Mouse (Mus musculus) liver, embryonic 16.5 days (tissue): Measurements from ENCODE around the gene Stat5a. TPM values are rescaled to one million over a fixed set of nuclear protein-coding genes. Genes with fewer than 3 reads are reported as not detected.

ENCODE experiments used
- ATAC-seq: fragments of 200-750 bp; cut with Nextera tagmentation; 2 replicates; pipeline ENCODE4 v1.8.0; 2017; ENCODE audit warnings: low read depth, mild to moderate bottlenecking, moderate number of reproducible peaks, moderate library complexity
- H3K27ac ChIP-seq: fragments of 300-500 bp; sonication (generic); 2 replicates; pipeline ENCODE4 v1.5.1; 2014; ENCODE audit warnings: mild to moderate bottlenecking, low read length
- H3K27me3 ChIP-seq: fragments of 300-500 bp; sonication (generic); 2 replicates; pipeline ENCODE4 v1.6.1; 2014; ENCODE audit warnings: low read depth, low read length, mixed read lengths; ENCODE audit not compliant: control insufficient read depth, insufficient read depth
- H3K36me3 ChIP-seq: fragments of 300-500 bp; sonication (generic); 2 replicates; pipeline ENCODE4 v1.6.1; 2014; ENCODE audit warnings: mild to moderate bottlenecking; ENCODE audit not compliant: control insufficient read depth, insufficient read depth
- H3K4me1 ChIP-seq: fragments of 300-500 bp; sonication (generic); 2 replicates; pipeline ENCODE4 v1.6.1; 2014; ENCODE audit warnings: low read depth, low read length, mixed read lengths; ENCODE audit not compliant: control insufficient read depth
- H3K4me2 ChIP-seq: fragments of 300-500 bp; sonication (generic); 2 replicates; pipeline ENCODE4 v1.6.1; 2014; ENCODE audit warnings: low read depth, low read length, mixed read lengths
- H3K4me3 ChIP-seq: fragments of 300-500 bp; sonication (generic); 2 replicates; pipeline ENCODE4 v1.5.1; 2014; ENCODE audit warnings: low read depth, mild to moderate bottlenecking, low read length
- H3K9ac ChIP-seq: fragments of 300-500 bp; sonication (generic); 2 replicates; pipeline ENCODE4 v1.6.1; 2014; ENCODE audit warnings: low read depth, low read length
- H3K9me3 ChIP-seq: fragments of 300-500 bp; sonication (generic); replicated peaks from 2 replicates; pipeline ENCODE4 v1.6.1; 2016; ENCODE audit warnings: low read length; ENCODE audit not compliant: control insufficient read depth
- WGBS: fragments of 180-500 bp; shearing (Covaris S2); extraction: QIAGEN DNeasy Blood & Tissue Kit; methylation state at CpG from one replicate; pipeline ENCODE4 v1.1.7; 2014; ENCODE audit not compliant: insufficient replicate concordance; 5-methylcytosine and 5-hydroxymethylcytosine counted together
- polyA plus RNA-seq: library from polyadenylated mRNA; unstranded; fragments of >200 nt; fragmentation: Nextera tagmentation; extraction: Ambion mirVana; gene quantifications from 2 replicates; pipeline ENCODE4 v1.2.1, GENCODE M21; 2015

Gene Stat5a
- polyA plus RNA-seq, 1 experiment from 2014 or later: 8.1 TPM

DNA sequence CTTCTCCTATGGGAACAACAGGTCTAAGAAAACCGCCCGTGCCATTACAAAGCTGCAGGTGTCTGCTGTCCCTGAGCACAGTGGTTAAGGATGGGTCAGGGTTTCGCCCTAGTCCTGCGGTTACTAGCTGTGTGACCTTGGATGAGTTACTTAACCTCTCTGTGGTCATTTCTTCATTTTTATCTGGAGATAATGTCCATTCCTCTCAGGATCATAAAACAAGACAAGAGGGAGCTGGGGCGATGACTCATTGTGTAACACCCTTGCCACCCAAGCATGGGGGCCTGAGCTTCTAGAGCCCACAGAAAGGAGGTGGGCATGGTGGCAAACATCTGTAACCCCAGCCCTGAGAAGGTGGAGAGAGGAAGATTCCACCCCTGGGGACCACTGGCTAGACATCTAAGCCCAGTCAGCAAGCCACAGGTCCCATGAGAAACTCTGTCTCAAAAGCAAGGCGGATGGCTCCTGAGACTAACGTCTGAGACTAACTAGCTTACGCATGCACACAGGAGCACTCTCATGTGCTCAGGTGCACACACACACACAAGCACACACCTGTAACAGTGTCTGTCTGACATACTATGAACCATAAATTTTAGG is 16.0 kb upstream of the Stat5a start:
- 82% methylated on average over 8 of the region's 8 CpGs for WGBS
- no peaks in the 10 kb centered on the region for H3K9me3 ChIP-seq
- H3K27me3 ChIP-seq: no peaks in the 10 kb centered on the region
- peak overlapping the region; percentile 34; the same call in 1 of the 2 replicates for H3K27ac ChIP-seq
- no peaks in the 10 kb centered on the region for H3K36me3 ChIP-seq
- H3K9ac ChIP-seq: no peak overlapping the region
- H3K4me1 ChIP-seq: peaks cover 34% of the 10 kb centered on the region
- no peak overlapping the region for H3K4me3 ChIP-seq
- ATAC-seq: no peak
- H3K4me2 ChIP-seq: no peak overlapping the region

DNA sequence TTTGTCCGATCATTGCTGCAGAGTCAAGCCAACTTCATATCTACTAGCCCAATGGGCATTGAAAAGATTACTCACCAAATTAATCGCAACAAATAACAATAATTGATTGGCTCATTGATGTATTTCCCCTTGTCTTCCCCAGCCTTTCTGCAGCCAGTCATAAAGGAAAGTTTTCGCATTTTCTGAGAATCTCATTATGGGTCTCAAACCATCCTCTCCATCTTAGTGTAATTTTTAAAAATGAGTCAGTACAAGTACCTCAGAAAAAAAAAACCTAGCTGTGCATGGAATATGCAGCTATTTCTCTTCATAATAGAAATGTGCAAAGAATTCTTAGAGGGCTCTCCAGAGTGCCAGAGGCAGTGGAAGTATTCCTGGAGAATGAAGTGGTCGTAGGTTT is 15.0 kb upstream of the Stat5a start:
- ATAC-seq: no peak
- Histone ChIP-seq H3K9ac (no peak overlapping the region), H3K4me3 (no peak overlapping the region)

DNA sequence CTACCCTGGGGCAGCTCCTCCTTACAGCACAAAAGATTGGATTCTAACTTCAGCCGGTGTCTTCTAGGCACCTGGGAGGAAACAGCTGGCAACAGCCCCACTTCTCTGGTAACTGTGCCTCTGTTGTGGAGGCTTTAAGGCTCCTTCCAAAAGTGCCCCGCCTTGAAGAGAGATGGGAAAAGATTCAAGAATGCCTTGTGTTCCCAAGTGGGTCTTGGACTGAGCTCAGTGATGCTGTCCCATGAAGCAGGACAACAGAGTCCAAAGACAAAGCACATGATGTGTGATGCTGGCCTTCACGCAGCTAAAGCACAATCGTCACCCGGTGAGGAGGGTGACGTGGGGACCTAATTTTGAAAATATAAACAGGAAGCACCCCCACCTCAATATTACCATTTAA is 13.4 kb upstream of the Stat5a start:
- H3K27ac ChIP-seq: no peak overlapping the region
- WGBS: 78% methylated on average over 6 of the region's 6 CpGs
- H3K4me1 ChIP-seq: peaks cover 41% of the 10 kb centered on the region

More for the DNA sequence above, 15.0 kb upstream of the Stat5a start:
- peaks cover 44% of the 10 kb centered on the region for H3K4me1 ChIP-seq
- no peaks in the 10 kb centered on the region for H3K27me3 ChIP-seq
- no peaks in the 10 kb centered on the region for H3K36me3 ChIP-seq
- whole genome bisulfite sequencing: 77% methylated on average over 4 of the region's 4 CpGs
- no peak overlapping the region for H3K27ac ChIP-seq
- no peak overlapping the region for H3K4me2 ChIP-seq
- H3K9me3 ChIP-seq: no peaks in the 10 kb centered on the region

DNA sequence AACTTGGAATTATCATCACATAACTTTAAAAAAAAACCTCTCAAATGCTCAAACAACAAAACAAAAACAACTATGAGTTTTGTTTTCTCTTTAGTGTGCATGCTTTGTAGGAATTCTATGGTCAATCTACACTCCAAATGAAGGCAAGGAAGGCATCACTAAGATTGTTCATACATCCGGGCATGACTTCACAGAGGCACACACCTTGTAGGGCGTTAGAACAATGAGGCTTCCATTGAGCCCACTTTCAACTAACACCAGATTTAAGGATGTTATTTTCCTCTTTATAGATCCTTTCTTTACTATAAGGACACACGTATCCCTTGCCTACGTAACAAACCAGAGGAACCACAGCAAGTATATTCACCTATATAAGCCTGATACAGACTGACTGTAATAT is 11.6 kb upstream of the Stat5a start:
- peaks cover 41% of the 10 kb centered on the region for H3K4me1 ChIP-seq
- peak overlapping the region; percentile 88 for H3K4me2 ChIP-seq
- no peak overlapping the region for H3K9ac ChIP-seq
- H3K9me3 ChIP-seq: no peaks in the 10 kb centered on the region
- H3K36me3 ChIP-seq: no peaks in the 10 kb centered on the region
- H3K4me3 ChIP-seq: no peak overlapping the region
- no peak for ATAC-seq
- no peak overlapping the region for H3K27ac ChIP-seq
- no peaks in the 10 kb centered on the region for H3K27me3 ChIP-seq
- WGBS: 75% methylated on average over 4 of the region's 4 CpGs

More for the DNA sequence above, 13.4 kb upstream of the Stat5a start:
- H3K9me3 ChIP-seq: no peaks in the 10 kb centered on the region
- H3K36me3 ChIP-seq: no peaks in the 10 kb centered on the region
- no peak for ATAC-seq
- H3K27me3 ChIP-seq: no peaks in the 10 kb centered on the region
- H3K4me2 ChIP-seq: no peak overlapping the region
- H3K4me3 ChIP-seq: no peak overlapping the region
- no peak overlapping the region for H3K9ac ChIP-seq

DNA sequence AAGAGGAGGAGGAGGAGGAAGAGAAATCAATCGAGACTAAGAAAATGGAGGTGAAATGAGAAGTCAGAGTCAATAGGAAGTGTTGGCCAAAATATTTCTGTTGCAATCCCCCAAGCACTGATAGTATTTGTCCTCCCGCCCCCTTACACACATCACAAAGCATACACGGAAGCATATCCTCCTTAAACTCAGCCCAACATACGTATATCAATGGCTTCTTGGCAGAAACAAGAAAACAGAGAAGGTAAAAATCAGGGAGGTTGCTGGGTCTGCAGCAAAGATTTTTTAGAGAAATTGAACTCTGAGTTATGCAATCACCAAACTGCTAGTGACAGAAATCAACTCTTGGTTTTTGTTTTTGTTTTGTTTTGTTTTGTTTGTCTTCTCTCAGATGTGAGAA is 11.1 kb upstream of the Stat5a start:
- H3K4me3 ChIP-seq: peak overlapping the region; percentile 79
- no peaks in the 10 kb centered on the region for H3K9me3 ChIP-seq
- peak overlapping the region; percentile 27; the same call in 1 of the 2 replicates for H3K27ac ChIP-seq
- no peak for ATAC-seq
- no peak overlapping the region for H3K9ac ChIP-seq
- WGBS: 11% methylated on average over 4 of the region's 4 CpGs
- H3K36me3 ChIP-seq: no peaks in the 10 kb centered on the region
- peaks cover 2% of the 10 kb centered on the region; the same call in 1 of the 2 replicates for H3K27me3 ChIP-seq
- peaks cover 38% of the 10 kb centered on the region for H3K4me1 ChIP-seq
- H3K4me2 ChIP-seq: peak overlapping the region; percentile 88

DNA sequence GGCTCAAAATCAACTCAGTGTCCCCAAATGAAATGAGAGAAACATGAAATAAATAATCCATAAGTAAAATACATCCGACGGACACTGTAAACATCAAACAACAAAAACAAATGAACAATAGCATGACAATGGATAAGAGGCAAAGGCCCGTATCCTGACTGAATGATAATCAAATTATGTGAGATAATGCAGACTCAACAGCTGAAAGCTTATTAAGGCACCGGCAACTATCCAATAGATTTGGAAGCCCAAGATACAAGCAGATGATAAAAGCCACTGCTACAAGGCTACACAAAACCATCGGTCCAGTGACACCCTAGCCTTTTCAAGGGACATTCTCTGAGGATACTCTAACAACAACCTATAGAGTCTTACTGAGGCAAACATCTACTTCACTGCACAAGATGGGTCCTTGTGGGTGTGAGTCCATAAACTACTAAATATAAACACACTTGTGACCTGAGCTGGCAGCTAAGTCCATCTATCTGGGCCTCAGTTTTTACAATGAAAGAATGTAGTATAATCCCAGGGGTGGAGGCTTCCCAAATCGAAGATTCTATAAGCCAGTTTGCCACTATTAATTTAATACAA is 10.3 kb upstream of the Stat5a start:
- Histone ChIP-seq H3K36me3 (no peaks in the 10 kb centered on the region), H3K4me3 (peak overlapping the region; percentile 79), H3K4me1 (peaks cover 33% of the 10 kb centered on the region), H3K27ac (peak overlapping the region; percentile 48), H3K9me3 (no peaks in the 10 kb centered on the region), H3K4me2 (peak overlapping the region; percentile 88), H3K9ac (peak overlapping the region; percentile 0; the same call in 1 of the 2 replicates), H3K27me3 (peaks cover 2% of the 10 kb centered on the region; the same call in 1 of the 2 replicates)
- ATAC-seq: no peak
- WGBS: 36% methylated on average over 6 of the region's 6 CpGs

DNA sequence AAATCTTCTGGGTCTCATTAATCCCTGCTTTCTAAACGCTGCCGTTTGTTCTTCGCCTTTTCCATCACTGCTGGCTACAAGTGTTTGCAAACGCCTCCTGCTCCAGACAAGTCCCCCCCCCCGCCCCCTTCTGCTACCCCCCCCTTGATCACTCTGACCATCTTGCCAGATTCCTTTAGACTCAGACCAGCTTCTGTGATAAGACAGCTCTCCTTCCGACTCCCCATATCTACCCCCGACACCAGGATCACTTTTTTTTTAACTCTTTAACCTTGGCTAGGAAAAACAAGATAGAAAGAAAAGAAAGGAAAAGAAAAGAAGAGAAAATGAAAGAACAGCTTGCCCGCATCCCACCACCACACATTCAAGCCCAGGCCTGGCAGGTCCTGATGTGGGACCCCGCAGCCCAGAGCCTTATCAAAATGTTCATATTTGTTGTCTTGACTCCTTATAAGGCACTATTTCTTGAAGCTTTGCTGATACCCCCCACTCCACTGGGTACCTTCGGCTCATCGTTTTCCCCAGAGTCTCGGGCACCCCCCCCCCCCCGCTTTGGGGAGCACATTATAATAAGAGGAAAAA is 9.6 kb upstream of the Stat5a start:
- WGBS: 3% methylated on average over 13 of the region's 13 CpGs
- Histone ChIP-seq H3K4me3 (peak overlapping the region; percentile 79), H3K4me1 (peaks cover 39% of the 10 kb centered on the region), H3K4me2 (peak overlapping the region; percentile 88), H3K9ac (peak overlapping the region; percentile 84), H3K27ac (peak overlapping the region; percentile 85), H3K36me3 (no peaks in the 10 kb centered on the region), H3K27me3 (peaks cover 2% of the 10 kb centered on the region; the same call in 1 of the 2 replicates), H3K9me3 (no peaks in the 10 kb centered on the region)
- ATAC-seq: peak; percentile 18; the same call in 1 of the 2 replicates

DNA sequence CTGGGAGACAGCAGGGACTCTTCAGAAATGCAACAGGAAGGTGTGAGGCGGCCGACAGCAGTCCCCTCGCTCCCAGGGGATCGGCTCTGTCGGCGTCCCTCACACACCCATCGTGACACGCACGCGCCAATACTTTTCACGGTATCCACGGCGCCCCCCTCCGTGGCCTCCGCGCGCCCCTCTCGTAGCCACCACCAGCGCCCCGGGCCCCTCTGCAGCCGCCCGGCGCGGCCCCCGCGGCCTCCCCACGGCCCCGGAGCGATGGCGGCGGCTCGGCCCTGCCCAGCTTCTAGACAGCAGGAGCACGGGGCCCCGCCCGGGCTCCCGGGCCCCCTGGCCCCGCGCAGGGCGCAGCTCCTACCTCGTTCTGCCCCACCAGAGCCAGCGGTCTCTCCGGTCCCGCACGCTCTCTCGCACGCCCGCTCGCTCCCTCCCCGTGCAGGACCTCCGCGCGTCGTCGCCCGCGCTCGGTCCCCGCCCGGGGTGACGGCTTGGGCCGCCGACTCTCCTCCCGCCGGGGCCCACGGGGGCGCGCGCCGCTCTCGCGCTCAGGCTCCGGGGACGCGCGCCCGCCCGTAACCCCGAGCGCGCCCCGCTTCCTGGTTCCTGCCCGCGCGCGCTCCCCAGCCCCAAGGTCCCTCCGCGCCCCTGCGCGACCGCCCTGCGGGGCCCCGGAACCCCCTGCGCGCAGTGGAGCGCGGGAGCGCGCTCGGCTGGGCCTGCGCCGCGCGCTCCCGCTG is 8.9 kb upstream of the Stat5a start, which contains the start of gene Stat5b:
Gene Stat5b, minus strand, starts transcription at position 687 of the 740 bp plus-strand sequence.
- no peaks in the 10 kb centered on the region for H3K36me3 ChIP-seq
- under 1% methylated on average over 98 of the region's 104 CpGs for WGBS
- peak within 1 kb of the TSS; percentile 84 for H3K9ac ChIP-seq
- H3K27ac ChIP-seq: peak within 1 kb of the TSS; percentile 85
- peaks cover 2% of the 10 kb centered on the region; the same call in 1 of the 2 replicates for H3K27me3 ChIP-seq
- H3K4me1 ChIP-seq: peaks cover 39% of the 10 kb centered on the region
- peak; percentile 86 for ATAC-seq
- peak within 1 kb of the TSS; percentile 79 for H3K4me3 ChIP-seq
- no peaks in the 10 kb centered on the region for H3K9me3 ChIP-seq
- peak within 1 kb of the TSS; percentile 88 for H3K4me2 ChIP-seq
